Mouse (Mus musculus): ENCODE measurements around the gene Stab2. TPM values are rescaled to one million over a fixed set of nuclear protein-coding genes. Genes with fewer than 3 reads are reported as not detected.
A peak's percentile ranks its signal among the peaks of the same experiment; 100 is the strongest.

Stab2 gene
- polyA plus RNA-seq, 1 experiment from 2014 or later, result 0.04 TPM

GRCm38 (mm10) chr10:86846926-86847467 lies 160.8 kb downstream of the Stab2 start:
- H3K4me3 ChIP-seq, result no peak overlapping the region
- 88% methylated on average over 9 of the region's 9 CpGs for WGBS
- H3K9ac ChIP-seq (replicated peaks), result no peak overlapping the region
- H3K36me3 ChIP-seq, result no peaks in the 10 kb centered on the region
- H3K4me2 ChIP-seq (replicated peaks), result no peak overlapping the region
- peaks cover 6% of the 10 kb centered on the region; the same call in 1 of the 2 replicates for H3K27me3 ChIP-seq
- H3K4me1 ChIP-seq, result no peaks in the 10 kb centered on the region; the same call in 1 of the 2 replicates
- ATAC-seq (ENCODE audit: low FRiP score, low read depth), result no peak
- no peaks in the 10 kb centered on the region for H3K9me3 ChIP-seq
- H3K27ac ChIP-seq (replicated peaks), result no peak overlapping the region

- Histone ChIP-seq H3K36me3 (no peaks in the 10 kb centered on the region), H3K9ac (replicated peaks) (no peak overlapping the region), H3K4me1 (no peaks in the 10 kb centered on the region), H3K27ac (replicated peaks) (no peak overlapping the region), H3K4me3 (no peak overlapping the region), H3K27me3 (no peaks in the 10 kb centered on the region), H3K4me2 (replicated peaks) (no peak overlapping the region), H3K9me3 (no peaks in the 10 kb centered on the region)
- 90% methylated on average over 5 of the region's 5 CpGs for WGBS
- ATAC-seq (ENCODE audit: low FRiP score, low read depth), result no peak
Observed at GRCm38 (mm10) chr10:86842659-86843058, 165.2 kb downstream of the Stab2 start.

GRCm38 (mm10) chr10:86838827-86839226 lies 169.0 kb downstream of the Stab2 start:
- Histone ChIP-seq H3K36me3 (no peaks in the 10 kb centered on the region), H3K4me2 (replicated peaks) (no peak overlapping the region), H3K9ac (replicated peaks) (no peak overlapping the region), H3K4me1 (no peaks in the 10 kb centered on the region), H3K27ac (replicated peaks) (no peak overlapping the region), H3K4me3 (no peak overlapping the region), H3K27me3 (no peaks in the 10 kb centered on the region), H3K9me3 (no peaks in the 10 kb centered on the region)
- WGBS, result 90% methylated on average over 6 of the region's 6 CpGs
- no peak for ATAC-seq (ENCODE audit: low FRiP score, low read depth)

- Histone ChIP-seq H3K4me3 (no peak overlapping the region), H3K4me2 (replicated peaks) (no peak overlapping the region), H3K27ac (replicated peaks) (no peak overlapping the region), H3K4me1 (no peaks in the 10 kb centered on the region), H3K9ac (replicated peaks) (no peak overlapping the region), H3K9me3 (no peaks in the 10 kb centered on the region), H3K36me3 (no peaks in the 10 kb centered on the region), H3K27me3 (no peaks in the 10 kb centered on the region)
- 83% methylated on average over 4 of the region's 4 CpGs for WGBS
- ATAC-seq (ENCODE audit: low FRiP score, low read depth), result no peak
Observed at GRCm38 (mm10) chr10:86836784-86837183, 171.0 kb downstream of the Stab2 start.

- no peaks in the 10 kb centered on the region for H3K27me3 ChIP-seq
- H3K36me3 ChIP-seq, result no peaks in the 10 kb centered on the region
- H3K4me3 ChIP-seq, result no peak overlapping the region
- no peaks in the 10 kb centered on the region; the same call in 1 of the 2 replicates for H3K4me1 ChIP-seq
- no peak overlapping the region for H3K27ac ChIP-seq (replicated peaks)
- no peak overlapping the region for H3K4me2 ChIP-seq (replicated peaks)
- ATAC-seq (ENCODE audit: low FRiP score, low read depth), result no peak
- no peaks in the 10 kb centered on the region for H3K9me3 ChIP-seq
- no peak overlapping the region for H3K9ac ChIP-seq (replicated peaks)
- 92% methylated on average over 2 of the region's 2 CpGs for WGBS
Observed at GRCm38 (mm10) chr10:86829515-86829914, 178.3 kb downstream of the Stab2 start.

- H3K4me2 ChIP-seq (replicated peaks), result no peak overlapping the region
- no peaks in the 10 kb centered on the region; the same call in 1 of the 2 replicates for H3K4me1 ChIP-seq
- no peaks in the 10 kb centered on the region for H3K36me3 ChIP-seq
- H3K9ac ChIP-seq (replicated peaks), result no peak overlapping the region
- no peaks in the 10 kb centered on the region for H3K27me3 ChIP-seq
- no peak overlapping the region for H3K27ac ChIP-seq (replicated peaks)
- H3K4me3 ChIP-seq, result no peak overlapping the region
- WGBS, result 86% methylated on average over 15 of the region's 15 CpGs
- no peaks in the 10 kb centered on the region for H3K9me3 ChIP-seq
- ATAC-seq (ENCODE audit: low FRiP score, low read depth), result no peak
Observed at GRCm38 (mm10) chr10:86828221-86829135, 179.3 kb downstream of the Stab2 start.

GRCm38 (mm10) chr10:86826929-86827328 lies 180.9 kb downstream of the Stab2 start:
- 85% methylated on average over 3 of the region's 3 CpGs for WGBS

GRCm38 (mm10) chr10:86825871-86826522 lies 181.8 kb downstream of the Stab2 start:
- Histone ChIP-seq H3K36me3 (no peaks in the 10 kb centered on the region), H3K4me2 (replicated peaks) (no peak overlapping the region), H3K4me1 (no peaks in the 10 kb centered on the region; the same call in 1 of the 2 replicates), H3K27me3 (no peaks in the 10 kb centered on the region), H3K4me3 (no peak overlapping the region), H3K9ac (replicated peaks) (no peak overlapping the region), H3K27ac (replicated peaks) (no peak overlapping the region), H3K9me3 (no peaks in the 10 kb centered on the region)
- WGBS, result 90% methylated on average over 10 of the region's 10 CpGs
- no peak for ATAC-seq (ENCODE audit: low FRiP score, low read depth)

More at GRCm38 (mm10) chr10:86826929-86827328, 180.9 kb downstream of the Stab2 start:
- Histone ChIP-seq H3K4me3 (no peak overlapping the region), H3K36me3 (no peaks in the 10 kb centered on the region), H3K4me1 (no peaks in the 10 kb centered on the region; the same call in 1 of the 2 replicates), H3K9me3 (no peaks in the 10 kb centered on the region), H3K4me2 (replicated peaks) (no peak overlapping the region), H3K9ac (replicated peaks) (no peak overlapping the region), H3K27ac (replicated peaks) (no peak overlapping the region), H3K27me3 (no peaks in the 10 kb centered on the region)
- ATAC-seq (ENCODE audit: low FRiP score, low read depth), result no peak

GRCm38 (mm10) chr10:86824871-86825270 lies 183.0 kb downstream of the Stab2 start:
- Histone ChIP-seq H3K4me1 (peaks cover 3% of the 10 kb centered on the region), H3K9me3 (no peaks in the 10 kb centered on the region), H3K4me3 (no peak overlapping the region), H3K27me3 (no peaks in the 10 kb centered on the region), H3K9ac (replicated peaks) (no peak overlapping the region), H3K36me3 (no peaks in the 10 kb centered on the region), H3K27ac (replicated peaks) (no peak overlapping the region), H3K4me2 (replicated peaks) (no peak overlapping the region)
- no peak for ATAC-seq (ENCODE audit: low FRiP score, low read depth)
- WGBS, result 86% methylated on average over 14 of the region's 14 CpGs

- 87% methylated on average over 6 of the region's 6 CpGs for WGBS
Observed at GRCm38 (mm10) chr10:86824093-86824492, 183.7 kb downstream of the Stab2 start.

GRCm38 (mm10) chr10:86821014-86821413 lies 186.8 kb downstream of the Stab2 start:
- Histone ChIP-seq H3K4me3 (no peak overlapping the region), H3K4me1 (peaks cover 8% of the 10 kb centered on the region), H3K9me3 (no peaks in the 10 kb centered on the region), H3K4me2 (replicated peaks) (no peak overlapping the region), H3K27ac (replicated peaks) (no peak overlapping the region), H3K9ac (replicated peaks) (no peak overlapping the region), H3K27me3 (no peaks in the 10 kb centered on the region), H3K36me3 (no peaks in the 10 kb centered on the region)
- no peak for ATAC-seq (ENCODE audit: low FRiP score, low read depth)
- WGBS, result 91% methylated on average over 7 of the region's 7 CpGs

More at GRCm38 (mm10) chr10:86824093-86824492, 183.7 kb downstream of the Stab2 start:
- Histone ChIP-seq H3K36me3 (no peaks in the 10 kb centered on the region), H3K27me3 (no peaks in the 10 kb centered on the region), H3K4me3 (no peak overlapping the region), H3K9ac (replicated peaks) (no peak overlapping the region), H3K9me3 (no peaks in the 10 kb centered on the region), H3K4me1 (peaks cover 8% of the 10 kb centered on the region), H3K27ac (replicated peaks) (no peak overlapping the region), H3K4me2 (replicated peaks) (no peak overlapping the region)
- ATAC-seq (ENCODE audit: low FRiP score, low read depth), result no peak

- H3K4me3 ChIP-seq, result no peak overlapping the region
- no peaks in the 10 kb centered on the region for H3K36me3 ChIP-seq
- ATAC-seq (ENCODE audit: low FRiP score, low read depth), result peak; percentile 71
- 0 out of 2 replicates have a peak overlapping the region, but pooled peaks have one; percentile 32 for H3K27ac ChIP-seq (replicated peaks)
- H3K4me2 ChIP-seq (replicated peaks), result no peak overlapping the region
- WGBS, result 34% methylated on average over 8 of the region's 8 CpGs
- H3K9ac ChIP-seq (replicated peaks), result no peak overlapping the region
- H3K4me1 ChIP-seq, result peaks cover 8% of the 10 kb centered on the region
- H3K27me3 ChIP-seq, result no peaks in the 10 kb centered on the region
- no peaks in the 10 kb centered on the region for H3K9me3 ChIP-seq
Observed at GRCm38 (mm10) chr10:86819649-86820165, 188.1 kb downstream of the Stab2 start.
